Mouse (Mus musculus): ENCODE results near the gene Hmgb1.

GRCm38 (mm10) chr5:149101869-149102268 is 82.4 kb downstream of the Hmgb1 start:
- no peak for TF ChIP-seq POLR2A (IDR thresholded peaks at IDR 0.05; ENCODE audit: extremely low read depth, insufficient read depth, low read length)
- TF ChIP-seq CTCF (IDR thresholded peaks at IDR 0.05; ENCODE audit: low read depth, low read length), result peak; percentile 19; the same call in 1 of the 2 replicates
